Mouse (Mus musculus) olfactory bulb, adult 2 months (tissue): ENCODE results near the gene Dusp3. TPM values are rescaled to one million over a fixed set of nuclear protein-coding genes. Genes with fewer than 3 reads are reported as not detected.

ENCODE experiments used
- H3K27ac ChIP-seq: fragments of 200-500 bp; 2 replicates; pipeline ENCODE4 v1.5.1; 2012; ENCODE audit warnings: low read depth, low read length; ENCODE audit not compliant: insufficient read depth
- H3K4me1 ChIP-seq: fragments of 200-500 bp; 2 replicates; pipeline ENCODE4 v1.6.1; 2012; ENCODE audit warnings: low read length; ENCODE audit not compliant: control insufficient read depth, insufficient read depth
- H3K4me3 ChIP-seq: fragments of 200-500 bp; 2 replicates; pipeline ENCODE4 v1.5.1; 2012; ENCODE audit warnings: mild to moderate bottlenecking, low read depth, low read length, moderate library complexity; ENCODE audit not compliant: insufficient read depth
- CTCF ChIP-seq: fragments of 200-500 bp; IDR thresholded peaks from 2 replicates; pipeline ENCODE4 v1.5.1; 2012; ENCODE audit warnings: low read depth, mild to moderate bottlenecking, low read length, moderate library complexity; ENCODE audit not compliant: insufficient read depth
- POLR2A ChIP-seq: fragments of 200-500 bp; IDR thresholded peaks from 2 replicates; pipeline ENCODE4 v1.6.1; 2012; ENCODE audit warnings: mild to moderate bottlenecking, low read depth, low read length, moderate library complexity; ENCODE audit not compliant: insufficient read depth
- whole genome bisulfite sequencing: fragments of 180-500 bp; shearing (Covaris S2); methylation state at CpG from one replicate; pipeline ENCODE4 v1.1.7; 2018; 5-methylcytosine and 5-hydroxymethylcytosine counted together
- polyA plus RNA-seq: library from polyadenylated mRNA; stranded (reverse); fragments of >200 nt; gene quantifications from 2 replicates; pipeline ENCODE4 v1.2.4, GENCODE M21; 2012; ENCODE audit warnings: low replicate concordance; ENCODE audit not compliant: missing spikeins, insufficient read depth, insufficient read length

The Dusp3 gene
- polyA plus RNA-seq, 1 experiment = not detected

GRCm38 (mm10) chr11:101937108-101937507 lies 49.7 kb downstream of the Dusp3 start:
- Histone ChIP-seq H3K27ac (no peak overlapping the region), H3K4me3 (peak overlapping the region; percentile 29), H3K4me1 (peaks cover 7% of the 10 kb centered on the region)
- 3% methylated on average over 32 of the region's 32 CpGs for WGBS
- no peak for TF ChIP-seq POLR2A
- no peak for TF ChIP-seq CTCF

- TF ChIP-seq POLR2A (no peak), CTCF (no peak)
- Histone ChIP-seq H3K4me1 (peaks cover 7% of the 10 kb centered on the region), H3K4me3 (no peak overlapping the region), H3K27ac (no peak overlapping the region)
- 75% methylated on average over 7 of the region's 7 CpGs for WGBS
Measured at GRCm38 (mm10) chr11:101936421-101936820, 50.4 kb downstream of the Dusp3 start.

DNA sequence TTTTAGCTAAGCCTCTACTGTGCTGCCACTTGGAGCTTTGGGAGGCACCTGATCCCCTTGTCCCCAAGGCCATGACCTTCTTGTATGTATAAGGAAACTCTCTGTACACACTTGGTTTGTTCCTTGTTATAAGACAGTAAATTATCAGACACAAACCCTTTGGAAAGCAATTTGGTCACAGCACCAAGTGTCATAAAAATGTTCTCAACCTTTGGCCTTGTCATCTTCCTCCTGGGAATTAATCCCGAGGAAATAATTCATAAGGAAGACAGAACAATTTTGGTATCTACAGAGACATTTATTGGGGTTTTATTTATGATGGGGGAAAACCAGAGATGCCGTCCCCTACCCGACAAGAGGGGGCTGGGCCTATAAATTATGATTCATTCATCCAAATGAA lies 51.1 kb downstream of the Dusp3 start:
- TF ChIP-seq CTCF = no peak
- TF ChIP-seq POLR2A = no peak
- no peak overlapping the region for H3K4me3 ChIP-seq
- peaks cover 7% of the 10 kb centered on the region for H3K4me1 ChIP-seq
- no peak overlapping the region for H3K27ac ChIP-seq
- WGBS = 95% methylated on average over 3 of the region's 3 CpGs

GRCm38 (mm10) chr11:101931978-101932377 lies 54.8 kb downstream of the Dusp3 start:
- WGBS = 66% methylated on average over 4 of the region's 4 CpGs
- no peak overlapping the region for H3K27ac ChIP-seq
- H3K4me3 ChIP-seq = no peak overlapping the region
- H3K4me1 ChIP-seq = peaks cover 3% of the 10 kb centered on the region; the same call in 1 of the 2 replicates
- no peak for TF ChIP-seq CTCF
- TF ChIP-seq POLR2A = no peak

GRCm38 (mm10) chr11:101928030-101928762 lies 58.6 kb downstream of the Dusp3 start:
- WGBS = 62% methylated on average over 25 of the region's 25 CpGs
- no peaks in the 10 kb centered on the region for H3K4me1 ChIP-seq
- no peak overlapping the region for H3K4me3 ChIP-seq
- TF ChIP-seq CTCF (no peak), POLR2A (no peak)
- H3K27ac ChIP-seq = no peak overlapping the region

GRCm38 (mm10) chr11:101926951-101927589 lies 59.7 kb downstream of the Dusp3 start:
- Histone ChIP-seq H3K4me1 (no peaks in the 10 kb centered on the region), H3K27ac (no peak overlapping the region), H3K4me3 (no peak overlapping the region)
- no peak for TF ChIP-seq POLR2A
- TF ChIP-seq CTCF = no peak
- 80% methylated on average over 10 of the region's 10 CpGs for WGBS

DNA sequence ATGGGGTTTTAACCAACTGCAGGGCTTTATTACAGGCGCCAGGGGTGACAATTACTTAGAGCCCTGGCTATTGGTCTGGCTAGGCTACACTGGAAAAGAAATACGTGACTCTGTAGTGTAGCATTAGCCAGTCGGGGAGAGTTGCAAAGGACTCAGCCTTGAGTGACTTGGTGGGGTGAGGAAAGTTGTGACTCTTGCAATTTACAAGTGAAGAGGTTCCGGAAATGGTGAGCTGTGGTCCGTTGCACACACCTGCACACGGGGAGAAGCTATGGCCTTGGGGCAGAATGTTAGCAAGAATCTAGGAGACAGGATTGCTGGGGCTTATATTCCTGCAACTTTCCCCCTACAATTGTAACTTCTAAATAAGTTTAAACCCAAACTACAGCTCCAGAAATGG lies 61.2 kb downstream of the Dusp3 start:
- H3K4me1 ChIP-seq = no peaks in the 10 kb centered on the region
- H3K4me3 ChIP-seq = no peak overlapping the region
- 79% methylated on average over 6 of the region's 6 CpGs for WGBS
- no peak overlapping the region for H3K27ac ChIP-seq
- TF ChIP-seq POLR2A (no peak), CTCF (no peak)

DNA sequence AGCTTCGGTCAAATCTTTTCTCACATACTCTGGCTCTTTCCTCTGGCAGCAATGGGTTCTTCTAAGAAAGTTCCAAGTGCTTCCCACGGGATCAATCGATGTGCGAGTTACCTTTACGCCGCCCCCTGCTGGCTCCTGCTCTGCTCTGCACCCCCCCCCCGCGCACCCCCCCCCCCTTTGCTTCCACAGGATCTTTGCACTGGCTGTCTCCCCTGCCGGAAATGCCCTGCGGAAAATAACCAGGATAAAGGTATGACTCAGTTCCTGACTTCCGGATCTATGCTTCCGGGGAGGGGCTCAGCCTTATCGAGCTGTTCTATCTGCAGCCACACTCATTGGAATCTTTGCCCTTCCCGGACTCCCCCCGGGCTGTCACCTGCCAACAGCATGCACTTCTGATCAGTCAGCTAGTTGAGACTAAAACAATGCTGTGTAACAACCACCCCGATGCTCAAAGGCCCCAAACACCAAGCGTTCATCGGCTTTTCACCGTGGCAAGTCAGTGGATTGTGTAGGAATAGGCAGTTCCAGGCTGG lies 62.3 kb downstream of the Dusp3 start:
- WGBS = 74% methylated on average over 19 of the region's 19 CpGs
- no peaks in the 10 kb centered on the region for H3K4me1 ChIP-seq
- TF ChIP-seq POLR2A (no peak), CTCF (no peak)
- no peak overlapping the region for H3K4me3 ChIP-seq
- H3K27ac ChIP-seq = no peak overlapping the region

DNA sequence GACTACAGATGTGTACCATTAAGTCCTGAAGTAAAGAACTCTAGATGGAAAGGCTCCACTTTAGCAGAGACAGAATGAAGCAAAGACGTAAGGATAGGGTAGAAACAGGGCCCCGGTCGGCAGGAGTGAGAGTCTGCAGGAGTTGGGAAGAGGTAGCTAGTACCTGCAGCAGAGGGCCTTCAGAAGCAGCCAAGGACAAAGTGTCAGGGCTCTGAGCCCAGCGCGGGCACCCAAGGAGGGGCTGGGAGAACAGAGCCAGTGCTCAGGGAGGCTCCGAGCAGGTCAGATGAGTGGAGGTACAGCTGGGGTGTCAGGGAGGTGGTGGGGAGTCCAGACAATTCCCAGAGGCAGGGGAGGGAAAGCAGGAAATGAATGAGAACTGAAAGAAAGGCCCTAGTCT lies 62.8 kb downstream of the Dusp3 start:
- TF ChIP-seq CTCF = no peak
- TF ChIP-seq POLR2A = no peak
- Histone ChIP-seq H3K4me1 (no peaks in the 10 kb centered on the region), H3K4me3 (no peak overlapping the region), H3K27ac (no peak overlapping the region)
- WGBS = 89% methylated on average over 6 of the region's 6 CpGs
